Mouse (Mus musculus): ENCODE results near the gene Gm20708. TPM values are rescaled to one million over a fixed set of nuclear protein-coding genes. Genes with fewer than 3 reads are reported as not detected.

Gene Gm20708
- 0.10 TPM in 1 of 2 replicates, not detected in the other for polyA plus RNA-seq (2012; rRNA removed)

GRCm38 (mm10) chr11:117809407-117810311, at the start of gene Gm20708, which contains the start of gene Syngr2:
Gm20708 (plus strand) TSS chr11:117809668.
Syngr2 (plus strand) TSS chr11:117809668.

GRCm38 (mm10) chr11:117781993-117782704, 27.3 kb upstream of the Gm20708 start, which contains the start of the genes Tmc8 and Tmc6:
Tmc8 (plus strand) TSS chr11:117782076.
Tmc6 (minus strand) TSS chr11:117782198.

GRCm38 (mm10) chr11:117797511-117798159, 11.8 kb upstream of the Gm20708 start, which contains the start of gene 6030468B19Rik:
6030468B19Rik (plus strand) TSS chr11:117797660.

DNA sequence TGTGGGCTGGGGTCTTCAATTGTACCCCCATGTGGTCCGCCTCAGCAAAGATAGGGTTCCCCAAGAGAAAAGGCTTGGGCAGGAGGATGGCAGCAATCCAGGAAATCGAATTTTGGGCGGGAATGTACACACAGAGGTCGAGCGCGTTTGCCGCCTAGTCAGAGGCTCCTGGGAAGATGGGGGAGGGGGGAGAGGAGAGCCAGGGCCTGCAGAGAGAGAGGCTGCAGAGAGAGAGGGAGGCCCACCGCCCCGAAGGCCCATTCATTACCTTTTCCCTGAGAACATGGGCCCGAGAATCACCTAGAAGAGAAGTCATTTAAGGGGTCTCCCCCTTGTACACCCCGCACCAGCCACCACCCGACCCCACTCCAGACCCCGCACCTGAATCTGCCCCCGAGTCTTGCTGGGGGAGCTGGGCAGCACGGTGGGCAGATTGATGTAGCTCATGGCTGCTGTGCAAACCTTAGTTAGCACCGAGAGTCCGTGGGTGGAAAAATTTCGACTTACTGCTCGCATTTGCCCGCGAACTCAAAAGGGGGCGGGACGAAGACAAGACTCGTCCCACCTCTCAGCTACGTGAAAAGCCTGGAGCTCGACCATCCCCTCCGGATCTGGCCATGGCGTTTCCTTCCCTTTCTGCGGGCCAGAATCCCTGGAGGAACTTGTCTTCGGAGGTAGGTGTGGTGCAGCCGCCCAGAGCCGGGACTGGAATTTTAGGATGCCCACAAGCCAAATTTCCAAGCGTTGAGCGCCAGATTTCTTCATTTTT, 16.0 kb downstream of the Gm20708 start, which contains the start of the genes Afmid and Tk1:
Afmid (plus strand) TSS at position 592 of the 769 bp plus-strand sequence.
Tk1 (minus strand) TSS at position 760 of the 769 bp plus-strand sequence.

GRCm38 (mm10) chr11:117848985-117849671, 39.7 kb downstream of the Gm20708 start, which contains the start of gene Birc5:
Birc5 (plus strand) TSS chr11:117849251.

DNA sequence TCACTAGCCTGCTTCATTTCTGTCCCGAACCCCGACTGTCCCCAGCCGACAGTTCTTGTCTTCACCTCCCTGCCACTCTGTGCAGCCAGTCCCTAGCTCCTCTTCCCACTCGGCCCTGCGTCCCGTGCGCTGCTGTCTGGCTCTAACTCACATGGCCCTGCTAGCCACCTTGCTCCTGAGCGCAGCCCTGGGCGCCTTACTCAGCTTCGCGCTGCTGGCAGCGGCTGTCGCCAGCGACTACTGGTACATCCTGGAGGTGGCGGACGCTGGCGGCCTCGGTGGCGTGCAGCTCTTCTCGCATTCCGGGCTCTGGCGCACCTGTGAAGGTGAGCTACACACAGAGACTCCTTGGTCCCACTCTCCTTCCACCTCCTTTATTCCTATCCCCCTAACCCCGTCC, 51.1 kb downstream of the Gm20708 start, which contains the start of gene Tmem235:
Tmem235 (plus strand) TSS at position 152 of the 400 bp plus-strand sequence.

DNA sequence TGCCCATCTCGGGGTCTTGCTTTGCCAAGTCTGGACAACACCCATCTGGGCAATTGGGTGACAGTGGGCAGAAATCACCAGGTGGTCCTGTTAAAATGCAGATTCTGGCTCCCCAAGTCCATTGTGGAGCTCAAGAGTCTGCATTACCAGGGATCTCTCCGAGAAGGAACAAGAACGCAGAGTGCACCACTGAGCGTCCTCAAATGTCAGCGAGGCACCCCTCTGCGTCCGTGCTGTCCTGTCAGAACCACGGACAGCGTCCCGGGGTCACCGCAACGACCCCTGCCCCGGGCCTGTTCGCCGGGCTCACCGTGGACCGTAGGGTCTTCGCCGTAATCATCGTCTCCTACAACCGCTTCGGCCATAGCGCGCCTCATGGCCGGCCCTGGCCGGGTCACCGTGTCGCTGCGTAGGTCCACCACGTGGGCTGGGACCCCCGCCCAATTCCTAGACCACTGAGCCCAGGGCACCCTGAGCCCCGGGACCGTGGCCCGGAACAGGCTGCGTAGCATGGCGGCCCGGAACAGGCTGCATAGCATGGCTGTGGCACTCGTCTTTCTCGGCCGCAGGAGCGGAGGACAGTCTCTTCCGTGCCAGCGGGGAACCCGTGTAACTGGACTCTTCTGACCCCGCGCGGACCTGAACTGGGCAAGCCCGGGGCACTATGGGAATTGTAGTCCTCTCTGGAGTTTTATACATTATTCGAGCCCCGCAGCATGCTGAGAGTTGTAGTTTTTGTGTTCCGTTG, 63.6 kb downstream of the Gm20708 start, which contains the start of gene Tha1:
Tha1 (minus strand) TSS at position 621 of the 748 bp plus-strand sequence.

Other genes with a start within 250 kb of the Gm20708 start
- gene Tnrc6c, start 155.4 kb upstream of the Gm20708 start, polyA plus RNA-seq (2012; rRNA removed) = 5.4 and 5.7 TPM in 2 replicates
- gene Tmc8, start 27.6 kb upstream of the Gm20708 start, polyA plus RNA-seq (2012; rRNA removed) = 19.4 and 24.3 TPM in 2 replicates
- gene Tmc6, start 27.5 kb upstream of the Gm20708 start, polyA plus RNA-seq (2012; rRNA removed) = 45.9 and 47.9 TPM in 2 replicates
- gene 6030468B19Rik, start 12.0 kb upstream of the Gm20708 start, polyA plus RNA-seq (2012; rRNA removed) = not detected in 2 replicates
- 232 and 306 TPM in 2 replicates for gene Syngr2, start within 50 bp of the Gm20708 start, polyA plus RNA-seq (2012; rRNA removed)
- gene Afmid, start 16.3 kb downstream of the Gm20708 start, polyA plus RNA-seq (2012; rRNA removed) = 5.8 and 8.6 TPM in 2 replicates
- gene Tk1, start 16.4 kb downstream of the Gm20708 start, polyA plus RNA-seq (2012; rRNA removed) = 18.9 and 24.2 TPM in 2 replicates
- 5.2 and 7.1 TPM in 2 replicates for gene Birc5, start 39.6 kb downstream of the Gm20708 start, polyA plus RNA-seq (2012; rRNA removed)
- not detected in 2 replicates for gene Tmem235, start 51.1 kb downstream of the Gm20708 start, polyA plus RNA-seq (2012; rRNA removed)
- gene Tha1, start 63.8 kb downstream of the Gm20708 start, polyA plus RNA-seq (2012; rRNA removed) = 8.2 and 12.3 TPM in 2 replicates
- 23.7 and 36.0 TPM in 2 replicates for gene Socs3, start 160.4 kb downstream of the Gm20708 start, polyA plus RNA-seq (2012; rRNA removed)
- gene Pgs1, start 176.6 kb downstream of the Gm20708 start, polyA plus RNA-seq (2012; rRNA removed) = 27.7 and 42.9 TPM in 2 replicates